Mouse (Mus musculus): ENCODE data around the gene Gm36210. TPM values are rescaled to one million over a fixed set of nuclear protein-coding genes. Genes with fewer than 3 reads are reported as not detected.
A peak's percentile ranks its signal among the peaks of the same experiment; 100 is the strongest.

The Gm36210 gene
- total and polyA plus RNA-seq, 2 experiments, result 0.13 TPM; not detected in 1

- 30% methylated on average over 6 of the region's 6 CpGs for WGBS
- no peak for DNase-seq (ENCODE audit: extremely low read depth, low read depth, low spot score)
- H3K4me1 ChIP-seq (ENCODE audit: control insufficient read depth, insufficient read depth, low read length), result peaks cover 2% of the 10 kb centered on the region; the same call in 1 of the 2 replicates
- no peak within 1 kb of the TSS for H3K4me3 ChIP-seq (ENCODE audit: insufficient read depth, low read depth, low read length)
- H3K27me3 ChIP-seq (ENCODE audit: control insufficient read depth, insufficient read depth, low read length), result peaks cover 6% of the 10 kb centered on the region
- TF ChIP-seq CTCF (IDR thresholded peaks at IDR 0.05; ENCODE audit: low read depth, low read length) (no peak), POLR2A (IDR thresholded peaks at IDR 0.05; ENCODE audit: extremely low read depth, insufficient read depth, low read length) (no peak)
- no peaks in the 10 kb centered on the region for H3K36me3 ChIP-seq (ENCODE audit: control insufficient read depth, insufficient read depth, low read length)
- no peak within 1 kb of the TSS for H3K27ac ChIP-seq (replicated peaks; ENCODE audit: insufficient read depth, low read depth, low read length)
- no peak within 1 kb of the TSS for H3K9ac ChIP-seq (ENCODE audit: low read depth, low read length)
- H3K79me2 ChIP-seq (ENCODE audit: control insufficient read depth, insufficient read depth, low read length), result no peaks in the 10 kb centered on the region
Measured at GRCm38 (mm10) chr7:4925441-4926381, 19.4 kb upstream of the Gm36210 start, which contains the start of gene Ssc5d. Gene Ssc5d (plus strand): TSS chr7:4925785.

DNA sequence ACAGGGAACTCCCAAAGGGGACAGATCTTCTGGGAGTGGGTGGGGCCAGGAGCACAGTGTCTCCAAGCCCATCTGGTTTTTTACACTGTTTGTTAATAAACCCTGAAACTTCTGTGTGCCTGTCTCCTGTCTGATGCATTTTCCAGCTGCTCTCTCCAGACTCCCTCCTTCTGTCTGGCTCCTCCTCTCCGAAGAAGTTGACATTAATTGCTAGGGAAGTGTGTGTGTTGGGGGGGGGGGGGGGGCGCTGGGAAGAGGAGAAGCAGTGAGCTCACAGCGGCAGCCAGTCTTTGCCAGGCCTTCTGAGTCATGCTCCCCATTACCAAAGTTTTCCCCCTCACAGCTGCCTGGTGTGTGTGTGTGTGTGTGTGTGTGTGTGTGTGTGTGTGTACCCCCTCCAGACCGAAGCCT is 18.6 kb upstream of the Gm36210 start:
- peaks cover 2% of the 10 kb centered on the region; the same call in 1 of the 2 replicates for H3K4me1 ChIP-seq (ENCODE audit: control insufficient read depth, insufficient read depth, low read length)

GRCm38 (mm10) chr7:4924483-4924882 is 18.2 kb upstream of the Gm36210 start:
- no peak overlapping the region for H3K9ac ChIP-seq (ENCODE audit: low read depth, low read length)
- DNase-seq (ENCODE audit: extremely low read depth, low read depth, low spot score), result no peak
- H3K4me1 ChIP-seq (ENCODE audit: control insufficient read depth, insufficient read depth, low read length), result peaks cover 2% of the 10 kb centered on the region; the same call in 1 of the 2 replicates
- H3K36me3 ChIP-seq (ENCODE audit: control insufficient read depth, insufficient read depth, low read length), result 0 out of 2 replicates have a peak, but pooled peaks cover 3% of the 10 kb centered on the region
- no peaks in the 10 kb centered on the region for H3K79me2 ChIP-seq (ENCODE audit: control insufficient read depth, insufficient read depth, low read length)
- H3K27me3 ChIP-seq (ENCODE audit: control insufficient read depth, insufficient read depth, low read length), result peaks cover 6% of the 10 kb centered on the region
- H3K27ac ChIP-seq (replicated peaks; ENCODE audit: insufficient read depth, low read depth, low read length), result no peak overlapping the region
- no peak for TF ChIP-seq POLR2A (IDR thresholded peaks at IDR 0.05; ENCODE audit: extremely low read depth, insufficient read depth, low read length)
- no peak for TF ChIP-seq CTCF (IDR thresholded peaks at IDR 0.05; ENCODE audit: low read depth, low read length)
- no peak overlapping the region for H3K4me3 ChIP-seq (ENCODE audit: insufficient read depth, low read depth, low read length)
- WGBS, result 8% methylated on average over 4 of the region's 4 CpGs

More for the DNA sequence above, 18.6 kb upstream of the Gm36210 start:
- Histone ChIP-seq H3K4me3 (ENCODE audit: insufficient read depth, low read depth, low read length) (no peak overlapping the region), H3K27me3 (ENCODE audit: control insufficient read depth, insufficient read depth, low read length) (peaks cover 6% of the 10 kb centered on the region), H3K9ac (ENCODE audit: low read depth, low read length) (no peak overlapping the region), H3K27ac (replicated peaks; ENCODE audit: insufficient read depth, low read depth, low read length) (no peak overlapping the region), H3K36me3 (ENCODE audit: control insufficient read depth, insufficient read depth, low read length) (0 out of 2 replicates have a peak, but pooled peaks cover under 1% of the 10 kb centered on the region), H3K79me2 (ENCODE audit: control insufficient read depth, insufficient read depth, low read length) (no peaks in the 10 kb centered on the region)
- TF ChIP-seq POLR2A (IDR thresholded peaks at IDR 0.05; ENCODE audit: extremely low read depth, insufficient read depth, low read length), result no peak
- no peak for TF ChIP-seq CTCF (IDR thresholded peaks at IDR 0.05; ENCODE audit: low read depth, low read length)
- DNase-seq (ENCODE audit: extremely low read depth, low read depth, low spot score), result no peak
- 32% methylated on average over 4 of the region's 4 CpGs for WGBS

DNA sequence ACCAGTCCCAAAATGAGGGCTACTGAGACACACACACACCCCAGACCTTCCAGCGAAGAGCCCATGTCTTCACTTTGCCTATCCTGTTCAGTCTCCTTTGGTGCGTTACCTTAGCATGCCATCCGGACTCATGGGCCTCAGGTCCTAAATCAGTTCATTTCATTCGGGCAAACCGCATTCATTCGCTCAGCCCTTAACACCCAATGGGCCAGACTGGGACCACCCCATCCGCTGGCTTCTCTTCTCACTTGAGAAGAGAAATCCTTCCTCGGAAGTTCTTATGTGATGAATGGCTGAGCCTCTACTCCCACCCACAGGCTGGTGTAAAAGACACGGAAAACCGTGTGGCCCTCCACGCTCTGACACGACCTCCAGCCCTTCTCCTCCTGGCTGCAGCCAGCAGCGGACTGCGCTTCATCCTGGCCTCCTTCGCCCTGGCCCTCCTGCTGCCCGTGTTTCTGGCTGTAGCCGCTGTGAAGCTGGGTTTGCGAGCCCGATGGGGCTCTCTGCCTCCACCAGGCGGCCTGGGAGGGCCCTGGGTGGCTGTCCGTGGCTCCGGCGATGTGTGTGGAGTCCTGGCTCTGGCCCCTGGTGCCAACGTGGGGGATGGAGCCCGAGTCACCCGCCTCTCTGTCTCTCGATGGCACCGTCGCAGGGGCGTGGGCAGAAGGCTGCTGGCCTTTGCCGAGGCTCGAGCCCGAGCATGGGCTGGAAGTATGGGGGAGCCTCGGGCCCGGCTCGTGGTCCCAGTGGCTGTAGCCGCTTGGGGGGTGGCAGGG is 17.5 kb upstream of the Gm36210 start:
- Histone ChIP-seq H3K4me1 (ENCODE audit: control insufficient read depth, insufficient read depth, low read length) (peaks cover 2% of the 10 kb centered on the region; the same call in 1 of the 2 replicates), H3K4me3 (ENCODE audit: insufficient read depth, low read depth, low read length) (peak overlapping the region; percentile 7; the same call in 1 of the 2 replicates), H3K9ac (ENCODE audit: low read depth, low read length) (peak overlapping the region; percentile 14), H3K79me2 (ENCODE audit: control insufficient read depth, insufficient read depth, low read length) (no peaks in the 10 kb centered on the region), H3K27ac (replicated peaks; ENCODE audit: insufficient read depth, low read depth, low read length) (no peak overlapping the region), H3K36me3 (ENCODE audit: control insufficient read depth, insufficient read depth, low read length) (peaks cover 3% of the 10 kb centered on the region; the same call in 1 of the 2 replicates), H3K27me3 (ENCODE audit: control insufficient read depth, insufficient read depth, low read length) (peaks cover 6% of the 10 kb centered on the region)
- TF ChIP-seq POLR2A (IDR thresholded peaks at IDR 0.05; ENCODE audit: extremely low read depth, insufficient read depth, low read length), result no peak
- TF ChIP-seq CTCF (IDR thresholded peaks at IDR 0.05; ENCODE audit: low read depth, low read length), result peak; percentile 38; the same call in 1 of the 2 replicates
- DNase-seq (ENCODE audit: extremely low read depth, low read depth, low spot score), result no peak
- WGBS, result 8% methylated on average over 37 of the region's 37 CpGs

DNA sequence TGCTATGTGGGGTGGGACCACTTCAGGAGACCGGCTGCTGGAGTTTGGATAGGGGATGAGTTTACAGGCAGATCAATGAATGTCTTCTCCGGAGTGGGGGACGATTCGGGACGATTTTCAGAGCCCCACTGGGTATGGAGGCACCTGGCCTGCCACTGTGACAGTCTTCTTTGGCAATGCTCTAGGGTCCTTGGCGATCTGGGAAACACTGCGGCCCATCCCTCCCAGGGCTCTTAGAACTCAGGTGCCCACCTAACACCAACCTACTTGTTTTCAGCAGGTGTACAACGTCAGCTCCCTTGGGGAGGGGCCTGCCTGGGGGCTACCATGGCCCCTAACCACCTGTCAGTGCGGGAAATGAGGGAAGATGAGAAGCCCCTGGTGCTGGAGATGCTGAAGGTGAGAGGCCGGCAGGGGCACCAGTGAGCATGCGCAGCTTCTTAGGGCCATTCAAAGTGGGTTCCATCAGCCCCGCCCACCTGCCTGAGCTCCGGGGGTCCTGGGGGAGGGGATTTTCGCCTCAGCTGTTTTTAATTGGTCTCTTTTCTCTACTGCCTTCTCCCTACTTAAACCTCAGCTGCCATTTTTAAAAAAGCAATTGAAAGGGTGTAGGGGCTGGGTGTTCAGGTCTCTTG is 16.7 kb upstream of the Gm36210 start:
- H3K4me1 ChIP-seq (ENCODE audit: control insufficient read depth, insufficient read depth, low read length), result peaks cover 2% of the 10 kb centered on the region; the same call in 1 of the 2 replicates
- H3K27ac ChIP-seq (replicated peaks; ENCODE audit: insufficient read depth, low read depth, low read length), result no peak overlapping the region
- H3K36me3 ChIP-seq (ENCODE audit: control insufficient read depth, insufficient read depth, low read length), result peaks cover 3% of the 10 kb centered on the region; the same call in 1 of the 2 replicates
- 4% methylated on average over 14 of the region's 14 CpGs for WGBS
- TF ChIP-seq POLR2A (IDR thresholded peaks at IDR 0.05; ENCODE audit: extremely low read depth, insufficient read depth, low read length), result no peak
- TF ChIP-seq CTCF (IDR thresholded peaks at IDR 0.05; ENCODE audit: low read depth, low read length), result no peak
- H3K27me3 ChIP-seq (ENCODE audit: control insufficient read depth, insufficient read depth, low read length), result peaks cover 6% of the 10 kb centered on the region
- peak overlapping the region; percentile 12; the same call in 1 of the 2 replicates for H3K9ac ChIP-seq (ENCODE audit: low read depth, low read length)
- H3K4me3 ChIP-seq (ENCODE audit: insufficient read depth, low read depth, low read length), result no peak overlapping the region
- H3K79me2 ChIP-seq (ENCODE audit: control insufficient read depth, insufficient read depth, low read length), result no peaks in the 10 kb centered on the region
- DNase-seq (ENCODE audit: extremely low read depth, low read depth, low spot score), result no peak
